Mouse (Mus musculus) neural tube, embryonic 15.5 days (tissue): ENCODE measurements around the gene Olfr71. TPM values are rescaled to one million over a fixed set of nuclear protein-coding genes. Genes with fewer than 3 reads are reported as not detected.

Experiments used
- ATAC-seq: fragments of 200-750 bp; cut with Nextera tagmentation; 2 replicates; pipeline ENCODE4 v1.8.0; 2017; ENCODE audit warnings: mild to moderate bottlenecking, moderate TSS enrichment, moderate library complexity; ENCODE audit not compliant: low FRiP score
- H3K27ac ChIP-seq: fragments of 300-500 bp; sonication (generic); replicated peaks from 2 replicates; pipeline ENCODE4 v1.5.1; 2015; ENCODE audit warnings: mild to moderate bottlenecking, inconsistent platforms
- H3K27me3 ChIP-seq: fragments of 300-500 bp; sonication (generic); replicated peaks from 2 replicates; pipeline ENCODE4 v1.6.1; 2015; ENCODE audit warnings: inconsistent platforms
- H3K36me3 ChIP-seq: fragments of 300-500 bp; sonication (generic); 2 replicates; pipeline ENCODE4 v1.6.1; 2015; ENCODE audit warnings: inconsistent platforms
- H3K4me1 ChIP-seq: fragments of 300-500 bp; sonication (generic); 2 replicates; pipeline ENCODE4 v1.6.1; 2015; ENCODE audit warnings: inconsistent platforms
- H3K4me2 ChIP-seq: fragments of 300-500 bp; sonication (generic); 2 replicates; pipeline ENCODE4 v1.6.1; 2015; ENCODE audit warnings: inconsistent platforms, mild to moderate bottlenecking, moderate library complexity
- H3K4me3 ChIP-seq: fragments of 300-500 bp; sonication (generic); replicated peaks from 2 replicates; pipeline ENCODE4 v1.5.1; 2015; ENCODE audit warnings: mild to moderate bottlenecking, inconsistent platforms
- H3K9ac ChIP-seq: fragments of 300-500 bp; sonication (generic); replicated peaks from 2 replicates; pipeline ENCODE4 v1.6.1; 2015; ENCODE audit warnings: mild to moderate bottlenecking, inconsistent platforms
- H3K9me3 ChIP-seq: fragments of 300-500 bp; sonication (generic); replicated peaks from 2 replicates; pipeline ENCODE4 v1.6.1; 2016; ENCODE audit warnings: inconsistent platforms
- WGBS: fragments of 180-500 bp; shearing (Covaris S2); methylation state at CpG from one replicate; pipeline ENCODE4 v1.1.7; 2015; ENCODE audit warnings: mixed read lengths; 5-methylcytosine and 5-hydroxymethylcytosine counted together
- polyA plus RNA-seq: library from polyadenylated mRNA; unstranded; fragments of >200 nt; fragmentation: Nextera tagmentation; extraction: Ambion mirVana; gene quantifications from 2 replicates; pipeline ENCODE4 v1.2.1, GENCODE M21; 2015

The Olfr71 gene
- polyA plus RNA-seq, 1 experiment from 2014 or later: not detected

DNA sequence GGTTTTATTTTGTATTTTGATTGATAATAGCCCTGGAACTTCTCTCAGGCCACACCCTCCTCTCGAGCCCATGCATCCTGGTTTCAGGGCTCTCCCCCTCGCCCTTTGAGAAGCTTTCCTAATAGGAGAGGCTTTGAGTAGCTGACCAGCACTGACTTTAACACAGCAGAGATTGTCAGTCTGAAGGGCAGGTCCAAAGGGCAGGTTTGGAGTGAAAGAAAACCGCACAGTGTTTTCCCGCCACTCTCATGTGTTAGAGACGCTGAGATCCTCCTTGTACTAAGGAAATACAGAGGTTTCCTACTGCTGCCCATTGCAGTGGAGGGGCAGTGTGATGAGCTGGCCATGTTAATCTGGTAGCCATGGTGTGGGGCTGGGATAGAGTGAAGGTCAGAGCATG is 35.1 kb downstream of the Olfr71 start:
- Histone ChIP-seq H3K9ac (no peak overlapping the region), H3K4me1 (peaks cover 36% of the 10 kb centered on the region), H3K4me2 (no peak overlapping the region), H3K27ac (no peak overlapping the region), H3K27me3 (no peaks in the 10 kb centered on the region), H3K9me3 (no peaks in the 10 kb centered on the region), H3K4me3 (no peak overlapping the region), H3K36me3 (peaks cover 62% of the 10 kb centered on the region)
- WGBS: 86% methylated on average over 5 of the region's 5 CpGs
- no peak for ATAC-seq

DNA sequence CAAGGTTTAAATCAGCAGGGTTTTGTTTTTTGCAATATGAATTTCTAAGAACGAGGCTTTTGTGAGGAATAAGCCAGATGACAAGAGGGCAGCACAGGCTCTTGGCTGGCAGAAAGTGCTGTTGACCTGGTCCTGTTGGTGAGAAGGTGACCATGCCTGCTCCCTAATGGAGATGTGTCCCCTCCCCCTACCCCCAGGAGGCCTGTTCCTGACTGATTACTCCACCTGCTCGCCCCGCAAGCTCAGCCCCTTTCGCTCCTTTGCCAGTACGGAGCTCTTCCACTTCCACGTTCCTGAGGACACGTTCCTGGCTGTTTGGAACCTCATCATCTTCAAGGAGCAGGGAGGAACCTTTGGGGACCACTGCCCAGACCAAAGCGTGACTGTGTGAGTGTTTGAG is 36.4 kb downstream of the Olfr71 start:
- Histone ChIP-seq H3K4me3 (no peak overlapping the region), H3K27me3 (no peaks in the 10 kb centered on the region), H3K27ac (no peak overlapping the region), H3K36me3 (peaks cover 49% of the 10 kb centered on the region), H3K4me2 (no peak overlapping the region), H3K9ac (no peak overlapping the region), H3K9me3 (no peaks in the 10 kb centered on the region), H3K4me1 (peaks cover 42% of the 10 kb centered on the region)
- WGBS: 71% methylated on average over 8 of the region's 8 CpGs
- ATAC-seq: no peak

DNA sequence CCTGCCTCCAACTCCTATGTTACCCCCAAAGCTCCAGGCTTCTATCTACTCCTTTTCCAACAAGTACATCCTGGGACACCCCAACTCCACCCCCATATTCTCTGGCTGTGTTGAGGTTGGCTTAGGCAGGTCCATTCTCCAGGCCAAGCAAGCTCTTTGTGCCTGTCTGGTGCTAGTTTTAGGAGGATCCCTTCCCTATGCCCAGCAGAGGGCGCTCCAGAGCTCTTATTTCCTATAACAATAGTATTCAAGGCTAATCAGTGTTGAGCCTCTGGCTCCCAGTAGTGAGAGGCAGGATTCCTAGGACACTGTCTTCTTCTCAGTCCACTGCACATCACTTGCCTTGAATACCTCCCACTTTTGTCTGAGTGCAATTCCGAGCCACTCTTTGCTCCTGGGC is 38.0 kb downstream of the Olfr71 start:
- H3K9me3 ChIP-seq: no peaks in the 10 kb centered on the region
- H3K27me3 ChIP-seq: no peaks in the 10 kb centered on the region
- H3K4me1 ChIP-seq: peaks cover 47% of the 10 kb centered on the region
- no peak overlapping the region for H3K27ac ChIP-seq
- H3K4me2 ChIP-seq: peak overlapping the region; percentile 92
- peak; percentile 10; the same call in 1 of the 2 replicates for ATAC-seq
- H3K36me3 ChIP-seq: peaks cover 33% of the 10 kb centered on the region
- 4% methylated on average over 2 of the region's 2 CpGs for WGBS
- no peak overlapping the region for H3K9ac ChIP-seq
- H3K4me3 ChIP-seq: peak overlapping the region; percentile 16; the same call in 1 of the 2 replicates

DNA sequence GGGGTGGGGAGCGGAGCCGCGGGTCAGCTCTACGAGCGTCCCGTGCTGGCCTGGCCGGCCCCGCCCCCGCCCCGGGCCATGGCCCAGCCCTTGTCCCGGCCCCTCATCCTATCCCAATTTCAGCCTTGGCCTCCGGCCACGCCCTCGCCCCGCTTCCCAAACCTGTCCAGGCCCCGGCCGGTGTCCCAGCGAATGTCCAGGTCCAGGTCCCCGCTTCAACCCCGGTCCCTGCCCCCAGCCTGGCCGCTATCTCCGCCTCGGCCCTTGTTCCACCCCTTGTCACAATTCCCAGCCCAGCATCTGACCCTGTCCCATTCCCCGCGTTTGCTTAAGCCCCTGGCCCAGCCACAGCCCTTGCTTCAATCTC is 40.6 kb downstream of the Olfr71 start:
- peak overlapping the region; percentile 72 for H3K27ac ChIP-seq
- H3K4me3 ChIP-seq: peak overlapping the region; percentile 87
- H3K4me1 ChIP-seq: peaks cover 47% of the 10 kb centered on the region
- H3K27me3 ChIP-seq: peaks cover 11% of the 10 kb centered on the region
- H3K9me3 ChIP-seq: no peaks in the 10 kb centered on the region
- peak overlapping the region; percentile 92 for H3K4me2 ChIP-seq
- under 1% methylated on average over 24 of the region's 25 CpGs for WGBS
- peaks cover 6% of the 10 kb centered on the region; the same call in 1 of the 2 replicates for H3K36me3 ChIP-seq
- peak overlapping the region; percentile 84 for H3K9ac ChIP-seq
- ATAC-seq: peak; percentile 42

DNA sequence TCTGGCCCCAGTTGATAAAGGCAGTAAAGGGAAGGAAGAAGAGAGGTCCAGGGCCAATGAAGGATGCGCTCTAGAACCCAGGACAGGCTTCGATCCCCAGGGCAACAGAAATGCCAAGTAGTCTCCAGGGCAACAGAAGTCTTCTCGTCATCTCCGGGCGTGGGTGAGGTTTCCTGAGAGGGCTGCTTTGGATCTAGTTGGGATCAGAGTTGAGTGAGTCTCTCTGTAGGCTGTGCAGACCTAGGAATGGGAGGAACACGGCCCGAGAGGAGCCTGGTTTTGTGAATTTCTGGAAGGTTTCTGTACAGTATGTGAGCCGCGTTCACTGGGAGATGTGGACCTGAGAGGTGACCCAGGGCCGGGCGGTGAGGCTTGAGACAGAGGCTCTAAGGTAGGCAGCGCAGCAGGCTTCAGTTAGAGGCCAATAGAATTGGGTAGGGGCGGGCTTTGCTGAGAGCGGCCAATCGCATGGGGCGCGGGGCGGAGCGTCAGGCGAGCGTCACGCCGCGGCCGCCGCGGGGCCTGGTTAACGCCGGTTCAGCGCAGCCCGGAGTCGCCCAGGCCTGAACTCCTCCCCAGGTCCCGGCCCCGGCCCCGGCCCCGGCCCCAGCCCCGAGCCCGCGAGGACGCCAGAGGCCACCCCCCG is 41.1 kb downstream of the Olfr71 start, which contains the start of the genes Tmem8b and Fam221b:
Tmem8b (plus strand) TSS at position 190 of the 646 bp plus-strand sequence.
Fam221b (minus strand) TSS at position 364 of the 646 bp plus-strand sequence.
- WGBS: 1% methylated on average over 36 of the region's 41 CpGs
- peak; percentile 94 for ATAC-seq
- Histone ChIP-seq H3K27me3 (peaks cover 12% of the 10 kb centered on the region), H3K4me1 (peaks cover 47% of the 10 kb centered on the region), H3K4me2 (peak within 1 kb of the TSS; percentile 92), H3K4me3 (peak within 1 kb of the TSS; percentile 87), H3K9me3 (no peaks in the 10 kb centered on the region), H3K27ac (peak within 1 kb of the TSS; percentile 72), H3K9ac (peak within 1 kb of the TSS; percentile 84), H3K36me3 (peaks cover 1% of the 10 kb centered on the region; the same call in 1 of the 2 replicates)

DNA sequence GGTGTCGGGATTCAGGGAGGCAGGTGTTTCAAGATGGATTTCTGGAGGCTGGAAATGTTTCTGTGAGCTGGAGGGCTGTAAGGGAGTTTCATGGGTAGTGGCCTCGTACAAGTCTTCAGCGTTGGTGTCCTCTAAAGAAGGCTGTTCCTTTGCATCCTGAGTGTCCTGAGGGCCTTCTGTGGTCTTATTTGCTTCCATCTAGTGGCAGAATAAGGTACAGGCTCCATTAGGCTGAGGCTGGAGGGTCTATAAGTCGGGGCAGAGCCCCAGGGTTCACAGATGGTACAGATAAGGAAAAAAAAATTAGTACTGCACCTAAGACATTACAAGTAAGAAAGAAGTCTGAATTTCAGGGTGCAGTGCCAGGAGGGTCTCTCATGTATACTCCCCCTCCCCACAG is 43.6 kb downstream of the Olfr71 start:
- Histone ChIP-seq H3K36me3 (no peaks in the 10 kb centered on the region), H3K9ac (no peak overlapping the region), H3K27me3 (peaks cover 33% of the 10 kb centered on the region), H3K27ac (no peak overlapping the region), H3K4me1 (peaks cover 26% of the 10 kb centered on the region), H3K4me3 (no peak overlapping the region), H3K4me2 (no peak overlapping the region), H3K9me3 (no peaks in the 10 kb centered on the region)
- ATAC-seq: no peak
- WGBS: 24% methylated on average over 4 of the region's 4 CpGs

DNA sequence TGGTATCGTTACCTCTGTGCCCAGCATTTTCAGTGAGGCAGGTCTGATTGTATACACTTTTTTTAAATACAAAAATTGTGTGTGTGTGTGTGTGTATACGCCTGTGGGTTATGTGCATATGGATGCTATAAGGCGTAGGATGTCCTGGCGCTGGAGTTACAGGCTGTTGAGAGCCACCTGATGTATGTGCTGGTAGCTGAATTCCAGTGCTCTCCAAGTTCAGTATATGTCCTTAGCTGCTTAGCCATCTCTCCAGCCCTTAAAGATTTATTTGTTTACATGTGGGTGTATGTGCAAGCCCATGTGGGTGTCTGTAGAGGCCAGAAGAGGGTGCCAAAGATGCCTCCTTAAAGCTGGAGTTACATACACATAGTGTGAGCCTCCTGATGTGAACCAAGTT is 52.9 kb downstream of the Olfr71 start:
- peak overlapping the region; percentile 92 for H3K4me3 ChIP-seq
- peaks cover 14% of the 10 kb centered on the region for H3K27me3 ChIP-seq
- H3K9ac ChIP-seq: 0 out of 2 replicates have a peak overlapping the region, but pooled peaks have one; percentile 23
- H3K36me3 ChIP-seq: no peaks in the 10 kb centered on the region
- H3K27ac ChIP-seq: peak overlapping the region; percentile 96
- no peak for ATAC-seq
- peaks cover 25% of the 10 kb centered on the region for H3K4me1 ChIP-seq
- H3K9me3 ChIP-seq: no peaks in the 10 kb centered on the region
- 54% methylated on average over 4 of the region's 4 CpGs for WGBS
- H3K4me2 ChIP-seq: peak overlapping the region; percentile 86

DNA sequence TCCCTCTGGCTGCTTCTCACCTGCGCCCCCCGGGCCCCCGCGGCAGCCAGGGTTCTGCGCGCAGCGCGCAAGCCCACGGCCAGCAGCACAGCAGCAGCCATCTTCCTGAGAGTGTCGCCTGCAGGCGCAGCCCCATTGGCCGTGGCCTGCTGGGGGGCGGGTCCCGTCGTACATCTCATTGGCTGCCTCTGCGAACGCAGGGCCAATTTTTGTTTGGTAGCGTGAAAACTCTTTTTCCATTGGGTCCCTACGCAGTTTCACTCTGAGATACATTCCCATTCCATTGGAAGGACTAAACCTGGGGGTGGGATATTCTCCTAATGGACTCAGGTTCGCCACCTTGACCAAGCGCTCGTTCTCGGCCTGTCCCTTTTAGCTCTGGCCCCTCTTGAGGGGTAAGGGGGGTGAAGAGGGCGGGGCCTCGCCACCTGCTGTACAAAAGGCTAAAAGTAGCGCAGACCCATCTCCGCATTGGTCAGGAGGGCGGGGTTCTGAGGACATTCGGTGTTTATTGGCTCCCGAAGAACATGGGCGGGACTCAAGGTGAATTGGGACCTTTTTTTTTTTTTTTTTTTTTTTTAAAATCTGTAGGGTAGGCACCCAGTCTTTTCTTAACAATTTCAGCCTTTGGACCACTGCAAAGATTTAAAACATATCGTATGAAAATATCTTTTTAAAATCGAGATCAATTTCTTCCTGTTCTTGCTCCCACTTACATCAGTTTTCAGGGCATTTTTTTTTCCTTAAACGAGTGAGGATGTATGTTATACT is 53.5 kb downstream of the Olfr71 start, which contains the start of gene Hint2:
Hint2 (minus strand) TSS at position 128 of the 771 bp plus-strand sequence.
- H3K27me3 ChIP-seq: peaks cover 8% of the 10 kb centered on the region; the same call in 1 of the 2 replicates
- H3K4me2 ChIP-seq: peak within 1 kb of the TSS; percentile 86
- H3K27ac ChIP-seq: peak within 1 kb of the TSS; percentile 96
- no peaks in the 10 kb centered on the region for H3K9me3 ChIP-seq
- WGBS: 1% methylated on average over 34 of the region's 34 CpGs
- peak; percentile 95 for ATAC-seq
- no peaks in the 10 kb centered on the region for H3K36me3 ChIP-seq
- H3K4me1 ChIP-seq: peaks cover 25% of the 10 kb centered on the region
- H3K4me3 ChIP-seq: peak within 1 kb of the TSS; percentile 92
- peak within 1 kb of the TSS; percentile 86 for H3K9ac ChIP-seq

DNA sequence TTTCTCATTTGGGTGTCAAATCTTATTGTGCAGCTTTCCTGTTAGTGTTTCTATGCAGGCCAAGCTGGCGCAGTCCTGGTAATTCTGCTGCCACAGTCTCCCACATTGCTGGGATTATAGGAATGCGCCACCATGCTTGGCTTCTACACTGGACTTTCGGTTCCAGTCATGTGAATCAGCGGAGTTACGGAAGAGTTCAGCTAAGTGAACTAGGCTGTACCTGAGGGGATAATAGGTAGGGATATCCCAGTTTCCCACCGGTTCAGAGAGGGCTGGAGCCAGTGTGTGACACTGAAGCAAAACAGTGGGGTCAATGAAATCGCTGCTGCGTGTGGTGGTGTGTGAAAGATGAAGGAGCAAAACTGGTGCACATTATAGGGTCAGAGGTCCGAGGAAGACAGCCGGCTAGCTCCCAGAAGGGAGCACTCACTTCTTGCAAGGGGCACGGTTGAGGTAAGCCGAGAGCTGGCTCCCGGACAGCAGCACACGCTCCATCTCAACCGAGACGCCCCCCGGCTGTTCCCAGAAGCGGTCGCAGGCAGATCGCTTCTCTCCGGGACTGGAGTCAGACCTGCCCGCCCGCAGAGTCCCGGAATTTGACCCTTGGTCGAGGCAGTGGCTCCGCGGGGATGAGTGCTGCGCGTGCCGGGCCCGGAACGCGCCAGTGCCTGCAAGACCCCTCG is 54.3 kb downstream of the Olfr71 start:
- Histone ChIP-seq H3K4me1 (peaks cover 25% of the 10 kb centered on the region), H3K27ac (peak overlapping the region; percentile 96), H3K9ac (peak overlapping the region; percentile 86), H3K4me3 (peak overlapping the region; percentile 92), H3K9me3 (no peaks in the 10 kb centered on the region), H3K4me2 (peak overlapping the region; percentile 86), H3K27me3 (peaks cover under 1% of the 10 kb centered on the region; the same call in 1 of the 2 replicates), H3K36me3 (peaks cover under 1% of the 10 kb centered on the region; the same call in 1 of the 2 replicates)
- peak; percentile 36 for ATAC-seq
- 5% methylated on average over 34 of the region's 34 CpGs for WGBS
